Mouse (Mus musculus): ENCODE results near the gene Mgrn1.

Mgrn1 gene

GRCm38 (mm10) chr16:4907972-4908371, 21.9 kb downstream of the Mgrn1 start:
- DNase-seq (ENCODE audit: low spot score in 2 of 2): peak in 1 of 2 experiments; percentile 60

GRCm38 (mm10) chr16:4909745-4910144, 23.7 kb downstream of the Mgrn1 start:
- peak in 1 of 2 experiments; percentile 26 for DNase-seq (ENCODE audit: low spot score in 2 of 2)

- no peak for DNase-seq (ENCODE audit: low spot score in 2 of 2)
These were observed 24.7 kb downstream of the Mgrn1 start for GRCm38 (mm10) chr16:4910758-4911157.

GRCm38 (mm10) chr16:4912074-4912648, 26.1 kb downstream of the Mgrn1 start:
- DNase-seq (ENCODE audit: low spot score in 2 of 2): peak; percentile 26 to 55

GRCm38 (mm10) chr16:4912907-4913782, 27.1 kb downstream of the Mgrn1 start:
- peak; percentile 10 to 44 for DNase-seq (ENCODE audit: low spot score in 2 of 2)

- peak; percentile 72 to 84 for DNase-seq (ENCODE audit: low spot score in 2 of 2)
These were observed 28.0 kb downstream of the Mgrn1 start for GRCm38 (mm10) chr16:4913783-4914735.

- no peak for DNase-seq (ENCODE audit: low spot score in 2 of 2)
These were observed 29.9 kb downstream of the Mgrn1 start for GRCm38 (mm10) chr16:4915931-4916330.

- DNase-seq (ENCODE audit: low spot score in 2 of 2): no peak
These were observed 30.6 kb downstream of the Mgrn1 start for GRCm38 (mm10) chr16:4916608-4917007.

GRCm38 (mm10) chr16:4920556-4920955, 34.5 kb downstream of the Mgrn1 start:
- no peak for DNase-seq (ENCODE audit: low spot score in 2 of 2)

- peak in 1 of 2 experiments; percentile 12 for DNase-seq (ENCODE audit: low spot score in 2 of 2)
These were observed 36.4 kb downstream of the Mgrn1 start for GRCm38 (mm10) chr16:4922481-4922880.

GRCm38 (mm10) chr16:4923996-4924395, 37.9 kb downstream of the Mgrn1 start:
- no peak for DNase-seq (ENCODE audit: low spot score in 2 of 2)

GRCm38 (mm10) chr16:4927967-4928366, 41.9 kb downstream of the Mgrn1 start:
- DNase-seq (ENCODE audit: low spot score in 2 of 2): no peak

GRCm38 (mm10) chr16:4928474-4928873, 42.4 kb downstream of the Mgrn1 start:
- DNase-seq (ENCODE audit: low spot score in 2 of 2): no peak

- no peak for DNase-seq (ENCODE audit: low spot score in 2 of 2)
These were observed 46.4 kb downstream of the Mgrn1 start for GRCm38 (mm10) chr16:4932429-4932828.

GRCm38 (mm10) chr16:4935430-4935829, 49.4 kb downstream of the Mgrn1 start:
- DNase-seq (ENCODE audit: low spot score in 2 of 2): no peak

GRCm38 (mm10) chr16:4935931-4936703, 50.1 kb downstream of the Mgrn1 start:
- no peak for DNase-seq (ENCODE audit: low spot score in 2 of 2)

- DNase-seq (ENCODE audit: low spot score in 2 of 2): no peak
These were observed 51.5 kb downstream of the Mgrn1 start for GRCm38 (mm10) chr16:4937351-4938190.

- no peak for DNase-seq (ENCODE audit: low spot score in 2 of 2)
These were observed 52.4 kb downstream of the Mgrn1 start, which contains the start of gene Nudt16l1 for GRCm38 (mm10) chr16:4938461-4938860. Gene Nudt16l1 (plus strand): TSS chr16:4938761.

- peak; percentile 94 to 96 for DNase-seq (ENCODE audit: low spot score in 2 of 2)
These were observed 52.9 kb downstream of the Mgrn1 start for GRCm38 (mm10) chr16:4938989-4939388.

GRCm38 (mm10) chr16:4939412-4939811, 53.4 kb downstream of the Mgrn1 start:
- DNase-seq (ENCODE audit: low spot score in 2 of 2): no peak

All from natural killer cell, adult 2 months (primary cell).